Mouse (Mus musculus): ENCODE measurements at regions not wholly inside any gene's neighbourhood (a gene's known extent, or its start where the extent isn't known, plus 50 kb on each side); places are given as distances from the start of the nearest gene placed in this dataset.

DNA sequence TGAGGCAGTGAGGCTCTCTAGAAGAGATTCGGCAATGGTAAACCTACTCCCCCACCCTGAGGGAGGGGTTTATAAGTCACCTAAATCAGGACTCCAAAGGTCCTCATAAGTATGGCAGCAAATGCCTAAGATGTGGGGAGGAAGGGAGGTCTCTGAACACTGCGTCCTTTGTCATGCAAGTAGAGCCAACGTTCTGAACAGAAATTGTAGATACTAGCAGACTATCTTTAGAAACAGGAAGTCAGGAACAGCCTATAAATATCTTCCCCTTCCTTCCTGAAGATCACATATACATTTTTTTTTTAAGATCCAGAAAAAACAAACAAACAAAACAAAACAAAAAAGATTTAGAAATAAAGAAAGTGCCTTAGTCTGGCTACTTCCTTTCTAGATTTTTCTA, 169.7 kb upstream of the Dyrk2 start:
- Histone ChIP-seq H3K4me2 (ENCODE audit: low read depth, low read length) (no peak overlapping the region), H3K27me3 (ENCODE audit: control insufficient read depth, insufficient read depth, low read length) (no peaks in the 10 kb centered on the region), H3K27ac (ENCODE audit: low read length) (no peak overlapping the region), H3K4me1 (ENCODE audit: control insufficient read depth, insufficient read depth, low read length) (no peaks in the 10 kb centered on the region; the same call in 1 of the 2 replicates), H3K9ac (ENCODE audit: low read length) (no peak overlapping the region), H3K36me3 (ENCODE audit: control insufficient read depth, insufficient read depth, low read length) (no peaks in the 10 kb centered on the region), H3K4me3 (replicated peaks; ENCODE audit: low read length) (no peak overlapping the region), H3K9me3 (replicated peaks; ENCODE audit: control insufficient read depth, low read length) (no peaks in the 10 kb centered on the region)
- 40% methylated on average over 3 of the region's 3 CpGs for WGBS
- ATAC-seq (ENCODE audit: insufficient read depth, low FRiP score) = no peak

DNA sequence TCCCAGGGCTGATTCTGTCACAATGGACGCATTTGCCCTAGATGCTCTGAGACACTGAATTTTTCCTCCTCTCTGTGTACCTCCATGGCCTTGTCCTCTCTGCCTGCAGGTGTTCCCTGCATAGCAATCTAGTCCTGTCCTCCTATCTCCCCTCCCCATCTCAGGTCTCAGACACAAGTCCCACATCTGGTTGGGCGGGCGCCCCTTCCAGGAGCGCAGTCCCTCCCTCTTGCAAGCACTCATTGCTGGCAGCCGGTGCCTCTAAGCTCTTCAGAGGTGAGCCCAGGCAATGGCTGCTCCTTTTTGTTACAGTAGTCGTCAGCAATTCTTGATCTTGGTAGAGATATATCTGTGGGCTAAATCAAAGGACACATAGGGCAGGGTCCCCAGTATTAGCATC, 169.0 kb upstream of the Dyrk2 start:
- Histone ChIP-seq H3K27me3 (ENCODE audit: control insufficient read depth, insufficient read depth, low read length) (no peaks in the 10 kb centered on the region), H3K9ac (ENCODE audit: low read length) (no peak overlapping the region), H3K4me3 (replicated peaks; ENCODE audit: low read length) (no peak overlapping the region), H3K36me3 (ENCODE audit: control insufficient read depth, insufficient read depth, low read length) (no peaks in the 10 kb centered on the region), H3K4me1 (ENCODE audit: control insufficient read depth, insufficient read depth, low read length) (no peaks in the 10 kb centered on the region; the same call in 1 of the 2 replicates), H3K9me3 (replicated peaks; ENCODE audit: control insufficient read depth, low read length) (no peaks in the 10 kb centered on the region), H3K4me2 (ENCODE audit: low read depth, low read length) (no peak overlapping the region), H3K27ac (ENCODE audit: low read length) (no peak overlapping the region)
- no peak for ATAC-seq (ENCODE audit: insufficient read depth, low FRiP score)
- WGBS = 82% methylated on average over 6 of the region's 6 CpGs

DNA sequence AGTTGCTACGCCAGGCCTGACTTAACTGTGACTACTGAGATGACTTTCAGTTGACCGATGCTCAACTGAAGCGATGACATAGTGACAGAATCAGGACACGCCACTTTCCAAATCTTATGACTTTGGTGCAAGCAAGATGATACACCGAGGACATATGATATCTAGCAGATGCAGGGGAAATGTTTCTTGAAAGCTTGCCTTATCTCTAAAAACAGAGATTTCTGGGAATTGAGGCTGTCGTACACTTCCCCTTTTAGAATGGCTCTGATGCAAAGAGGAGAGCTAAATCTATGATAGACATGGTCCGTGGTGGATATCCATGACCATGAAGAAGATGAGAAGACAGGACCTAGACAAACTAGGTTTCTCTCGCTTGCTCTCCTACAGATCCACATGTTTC, 167.8 kb upstream of the Dyrk2 start:
- H3K27me3 ChIP-seq (ENCODE audit: control insufficient read depth, insufficient read depth, low read length) = no peaks in the 10 kb centered on the region
- no peaks in the 10 kb centered on the region for H3K9me3 ChIP-seq (replicated peaks; ENCODE audit: control insufficient read depth, low read length)
- no peaks in the 10 kb centered on the region for H3K36me3 ChIP-seq (ENCODE audit: control insufficient read depth, insufficient read depth, low read length)
- 86% methylated on average over 8 of the region's 8 CpGs for WGBS
- ATAC-seq (ENCODE audit: insufficient read depth, low FRiP score) = no peak
- no peak overlapping the region for H3K4me3 ChIP-seq (replicated peaks; ENCODE audit: low read length)
- H3K9ac ChIP-seq (ENCODE audit: low read length) = no peak overlapping the region
- no peak overlapping the region for H3K4me2 ChIP-seq (ENCODE audit: low read depth, low read length)
- H3K4me1 ChIP-seq (ENCODE audit: control insufficient read depth, insufficient read depth, low read length) = no peaks in the 10 kb centered on the region; the same call in 1 of the 2 replicates
- no peak overlapping the region for H3K27ac ChIP-seq (ENCODE audit: low read length)

DNA sequence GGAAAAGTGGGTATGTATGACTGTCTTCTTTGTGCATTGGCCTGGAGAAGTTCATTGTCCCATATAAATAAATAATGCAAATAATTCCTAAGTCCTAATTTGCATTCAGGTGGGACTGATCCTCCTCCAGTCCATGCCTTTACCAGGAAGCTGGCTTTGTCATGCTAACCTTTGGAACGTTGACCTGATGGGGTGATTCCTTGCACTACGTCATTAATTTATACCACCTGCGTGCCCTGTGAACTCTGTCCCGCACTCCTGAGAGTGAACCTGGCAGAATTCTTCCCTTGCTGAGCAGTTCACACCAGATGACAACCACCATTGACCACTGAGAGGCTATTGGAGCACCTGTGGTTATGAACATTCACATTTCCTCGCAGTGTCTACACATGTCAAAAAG, 165.9 kb upstream of the Dyrk2 start:
- Histone ChIP-seq H3K9ac (ENCODE audit: low read length) (no peak overlapping the region), H3K4me3 (replicated peaks; ENCODE audit: low read length) (no peak overlapping the region), H3K27ac (ENCODE audit: low read length) (no peak overlapping the region), H3K4me2 (ENCODE audit: low read depth, low read length) (no peak overlapping the region), H3K9me3 (replicated peaks; ENCODE audit: control insufficient read depth, low read length) (no peaks in the 10 kb centered on the region), H3K36me3 (ENCODE audit: control insufficient read depth, insufficient read depth, low read length) (no peaks in the 10 kb centered on the region), H3K27me3 (ENCODE audit: control insufficient read depth, insufficient read depth, low read length) (no peaks in the 10 kb centered on the region), H3K4me1 (ENCODE audit: control insufficient read depth, insufficient read depth, low read length) (no peaks in the 10 kb centered on the region; the same call in 1 of the 2 replicates)
- 85% methylated on average over 5 of the region's 5 CpGs for WGBS
- ATAC-seq (ENCODE audit: insufficient read depth, low FRiP score) = no peak

DNA sequence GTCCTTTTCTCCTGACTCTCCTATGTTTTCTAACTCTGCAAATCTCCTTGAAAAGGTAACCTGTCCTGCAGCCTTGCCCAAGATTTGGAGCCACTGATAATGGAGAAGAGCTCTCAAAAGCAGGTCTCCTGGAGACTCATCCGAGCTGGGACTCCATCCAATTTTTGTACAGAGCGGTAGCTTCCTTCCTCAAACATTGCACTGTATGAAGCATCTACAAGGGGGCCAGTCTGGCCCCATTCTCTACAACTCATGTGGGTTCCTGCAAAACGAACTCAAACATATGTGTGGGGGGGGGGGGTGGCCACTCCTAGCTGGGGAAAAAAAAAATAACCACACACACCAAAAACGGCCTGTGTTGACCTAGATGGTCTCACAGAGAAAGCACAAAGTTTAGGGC, 164.4 kb upstream of the Dyrk2 start:
- H3K9ac ChIP-seq (ENCODE audit: low read length) = no peak overlapping the region
- no peak overlapping the region for H3K4me2 ChIP-seq (ENCODE audit: low read depth, low read length)
- 66% methylated on average over 4 of the region's 4 CpGs for WGBS
- no peaks in the 10 kb centered on the region for H3K9me3 ChIP-seq (replicated peaks; ENCODE audit: control insufficient read depth, low read length)
- no peaks in the 10 kb centered on the region; the same call in 1 of the 2 replicates for H3K4me1 ChIP-seq (ENCODE audit: control insufficient read depth, insufficient read depth, low read length)
- H3K27me3 ChIP-seq (ENCODE audit: control insufficient read depth, insufficient read depth, low read length) = no peaks in the 10 kb centered on the region
- H3K36me3 ChIP-seq (ENCODE audit: control insufficient read depth, insufficient read depth, low read length) = no peaks in the 10 kb centered on the region
- no peak for ATAC-seq (ENCODE audit: insufficient read depth, low FRiP score)
- no peak overlapping the region for H3K27ac ChIP-seq (ENCODE audit: low read length)
- no peak overlapping the region for H3K4me3 ChIP-seq (replicated peaks; ENCODE audit: low read length)

DNA sequence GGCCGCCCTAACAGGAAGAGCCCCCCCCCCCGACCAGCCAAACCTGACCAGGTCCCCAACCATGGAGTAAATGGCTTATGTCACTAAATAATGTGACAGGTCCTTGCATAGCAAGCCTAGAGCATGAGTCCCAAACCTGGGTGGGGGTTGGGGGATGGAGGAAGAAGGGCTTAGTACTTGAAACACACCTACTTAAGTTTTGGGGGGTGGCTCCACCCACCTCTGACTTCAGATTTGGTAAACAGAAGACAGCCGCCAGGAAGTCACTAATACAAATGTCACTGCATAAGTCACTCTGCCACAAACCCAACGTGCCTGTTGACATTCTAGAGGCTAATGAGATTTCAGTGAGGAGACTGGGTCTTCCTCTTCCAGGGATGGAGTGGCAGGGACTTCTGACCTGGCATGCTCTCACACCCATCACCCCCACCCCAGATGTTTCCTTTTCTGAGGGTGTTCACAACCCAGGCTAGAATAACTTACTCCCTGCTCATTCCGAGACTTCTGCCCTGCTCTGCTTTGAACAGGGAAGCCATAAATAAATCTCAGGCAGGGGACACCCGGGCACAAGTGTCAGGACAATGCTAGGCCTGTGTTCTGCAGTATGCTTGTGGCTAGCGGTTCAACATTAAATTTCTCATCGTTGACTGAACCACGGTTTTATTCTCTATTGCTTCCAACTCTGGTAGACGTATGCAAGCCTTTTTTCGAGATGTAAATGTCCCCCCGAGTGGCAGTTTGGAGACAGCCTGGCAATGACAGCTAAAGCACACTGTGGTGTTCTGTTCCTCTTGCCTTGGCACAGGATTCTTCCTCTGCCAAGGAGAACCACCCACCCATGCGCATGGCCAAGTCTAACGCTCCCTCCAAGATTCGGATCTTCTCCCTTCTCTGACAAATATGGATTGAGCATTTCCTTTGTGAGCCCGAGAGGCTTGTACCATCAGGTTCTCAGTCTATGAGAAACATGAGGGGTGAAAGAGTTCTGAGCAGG, 161.6 kb upstream of the Dyrk2 start:
- no peaks in the 10 kb centered on the region for H3K36me3 ChIP-seq (ENCODE audit: control insufficient read depth, insufficient read depth, low read length)

DNA sequence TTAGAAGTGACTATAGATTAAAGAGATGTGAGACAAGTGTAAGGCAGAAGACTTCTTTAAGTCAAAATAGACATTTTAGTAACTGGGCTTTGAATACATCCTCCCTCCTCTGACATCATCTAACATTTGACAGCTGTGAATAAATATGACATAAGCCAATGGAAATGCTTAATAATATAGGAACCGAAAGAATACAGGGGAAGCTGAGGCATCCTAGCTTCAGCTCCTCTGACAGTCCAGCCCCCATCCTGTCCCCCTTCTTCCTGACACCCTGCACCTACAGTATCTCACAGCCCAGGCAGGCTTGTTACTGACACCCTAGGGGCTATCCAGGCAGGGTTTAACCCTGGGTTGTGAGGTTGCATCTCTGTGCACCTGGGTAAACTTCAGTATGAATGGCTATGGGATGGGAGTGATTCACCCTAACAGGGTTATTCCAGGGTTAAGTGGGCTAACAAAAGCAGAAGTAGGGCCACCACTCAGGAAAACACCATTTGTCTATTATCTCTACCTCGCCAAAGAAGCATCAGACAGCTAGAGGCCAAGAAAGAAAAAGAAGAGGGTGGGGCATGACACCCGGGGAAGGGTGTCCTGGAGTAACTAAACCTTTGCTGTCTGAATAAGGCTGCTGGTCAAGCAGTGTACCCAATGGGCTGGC, 158.6 kb upstream of the Dyrk2 start:
- 59% methylated on average over 3 of the region's 3 CpGs for WGBS
- no peaks in the 10 kb centered on the region for H3K4me1 ChIP-seq (ENCODE audit: control insufficient read depth, insufficient read depth, low read length)
- ATAC-seq (ENCODE audit: insufficient read depth, low FRiP score) = no peak

More for the DNA sequence above, 161.6 kb upstream of the Dyrk2 start:
- no peak overlapping the region for H3K4me2 ChIP-seq (ENCODE audit: low read depth, low read length)
- H3K27me3 ChIP-seq (ENCODE audit: control insufficient read depth, insufficient read depth, low read length) = no peaks in the 10 kb centered on the region
- H3K4me3 ChIP-seq (replicated peaks; ENCODE audit: low read length) = no peak overlapping the region
- ATAC-seq (ENCODE audit: insufficient read depth, low FRiP score) = no peak
- no peak overlapping the region for H3K27ac ChIP-seq (ENCODE audit: low read length)
- 70% methylated on average over 16 of the region's 16 CpGs for WGBS
- no peaks in the 10 kb centered on the region for H3K4me1 ChIP-seq (ENCODE audit: control insufficient read depth, insufficient read depth, low read length)
- H3K9ac ChIP-seq (ENCODE audit: low read length) = no peak overlapping the region
- no peaks in the 10 kb centered on the region for H3K9me3 ChIP-seq (replicated peaks; ENCODE audit: control insufficient read depth, low read length)

DNA sequence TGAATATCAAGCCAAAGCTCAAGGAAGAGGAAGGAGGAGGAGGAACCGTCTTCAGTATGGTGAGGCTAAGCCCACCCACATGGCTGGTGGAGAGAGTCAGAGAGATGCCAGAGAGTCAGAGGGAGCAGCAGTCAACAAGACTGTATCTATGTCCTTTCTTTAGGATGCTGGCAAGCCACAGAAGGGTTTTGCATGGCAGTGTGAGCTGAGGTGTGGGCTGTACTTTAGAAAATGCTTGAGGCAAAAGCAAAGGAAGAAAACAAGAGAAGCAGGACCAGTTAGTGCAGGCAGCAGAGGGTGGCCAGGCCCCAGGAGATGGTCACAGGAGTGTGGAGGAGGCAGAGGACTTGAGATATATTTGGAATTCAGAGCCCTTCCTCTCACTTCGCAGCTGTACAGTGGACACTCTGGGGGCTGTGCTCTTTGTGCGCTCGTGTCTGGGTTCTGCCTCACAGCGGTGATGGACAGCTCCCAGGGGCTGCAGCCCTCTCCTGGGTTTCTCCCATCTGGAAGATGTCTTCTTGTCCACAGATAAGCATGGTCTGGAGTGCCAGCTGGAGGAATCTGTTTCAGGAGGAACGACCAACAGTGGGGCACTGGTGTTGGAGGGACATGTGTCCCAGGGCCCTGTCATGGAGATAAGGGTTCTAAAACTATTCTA, 157.4 kb upstream of the Dyrk2 start:
- Histone ChIP-seq H3K27ac (ENCODE audit: low read length) (no peak overlapping the region), H3K9ac (ENCODE audit: low read length) (no peak overlapping the region), H3K36me3 (ENCODE audit: control insufficient read depth, insufficient read depth, low read length) (no peaks in the 10 kb centered on the region), H3K4me1 (ENCODE audit: control insufficient read depth, insufficient read depth, low read length) (no peaks in the 10 kb centered on the region), H3K4me3 (replicated peaks; ENCODE audit: low read length) (no peak overlapping the region), H3K9me3 (replicated peaks; ENCODE audit: control insufficient read depth, low read length) (no peaks in the 10 kb centered on the region), H3K4me2 (ENCODE audit: low read depth, low read length) (no peak overlapping the region), H3K27me3 (ENCODE audit: control insufficient read depth, insufficient read depth, low read length) (no peaks in the 10 kb centered on the region)
- peak; percentile 20; the same call in 1 of the 2 replicates for ATAC-seq (ENCODE audit: insufficient read depth, low FRiP score)
- WGBS = 27% methylated on average over 6 of the region's 6 CpGs

More for the DNA sequence above, 158.6 kb upstream of the Dyrk2 start:
- Histone ChIP-seq H3K27ac (ENCODE audit: low read length) (no peak overlapping the region), H3K36me3 (ENCODE audit: control insufficient read depth, insufficient read depth, low read length) (no peaks in the 10 kb centered on the region), H3K27me3 (ENCODE audit: control insufficient read depth, insufficient read depth, low read length) (no peaks in the 10 kb centered on the region), H3K9ac (ENCODE audit: low read length) (no peak overlapping the region), H3K4me2 (ENCODE audit: low read depth, low read length) (no peak overlapping the region), H3K9me3 (replicated peaks; ENCODE audit: control insufficient read depth, low read length) (no peaks in the 10 kb centered on the region), H3K4me3 (replicated peaks; ENCODE audit: low read length) (no peak overlapping the region)

DNA sequence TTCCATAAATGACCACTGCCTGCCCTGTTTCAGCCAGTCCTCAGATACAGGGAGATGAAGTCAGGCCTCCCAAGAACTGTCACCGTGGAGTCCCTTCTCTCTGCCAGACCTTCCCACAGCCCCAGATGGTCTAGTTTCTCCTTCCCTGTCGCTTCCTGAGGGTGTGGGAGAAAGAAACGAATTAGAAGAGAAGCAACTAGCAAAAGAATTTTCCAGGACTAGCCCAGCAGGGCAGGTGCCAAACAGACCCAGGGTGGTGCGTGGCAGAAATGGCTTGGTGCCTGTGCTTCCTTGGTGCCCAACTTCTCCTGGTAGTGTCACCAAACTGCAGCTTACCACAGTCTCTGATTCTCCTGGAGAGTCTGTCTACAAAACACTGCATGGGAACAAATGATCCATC, 156.3 kb upstream of the Dyrk2 start:
- WGBS = 63% methylated on average over 4 of the region's 4 CpGs
- H3K9me3 ChIP-seq (replicated peaks; ENCODE audit: control insufficient read depth, low read length) = no peaks in the 10 kb centered on the region
- H3K36me3 ChIP-seq (ENCODE audit: control insufficient read depth, insufficient read depth, low read length) = no peaks in the 10 kb centered on the region
- ATAC-seq (ENCODE audit: insufficient read depth, low FRiP score) = no peak
- no peaks in the 10 kb centered on the region for H3K27me3 ChIP-seq (ENCODE audit: control insufficient read depth, insufficient read depth, low read length)
- no peaks in the 10 kb centered on the region for H3K4me1 ChIP-seq (ENCODE audit: control insufficient read depth, insufficient read depth, low read length)
- H3K4me3 ChIP-seq (replicated peaks; ENCODE audit: low read length) = no peak overlapping the region
- H3K9ac ChIP-seq (ENCODE audit: low read length) = no peak overlapping the region
- H3K4me2 ChIP-seq (ENCODE audit: low read depth, low read length) = no peak overlapping the region
- H3K27ac ChIP-seq (ENCODE audit: low read length) = no peak overlapping the region
